Mouse (Mus musculus): ENCODE measurements at regions not wholly inside any gene's neighbourhood (a gene's known extent, or its start where the extent isn't known, plus 50 kb on each side); places are given as distances from the start of the nearest gene placed in this dataset.

DNA sequence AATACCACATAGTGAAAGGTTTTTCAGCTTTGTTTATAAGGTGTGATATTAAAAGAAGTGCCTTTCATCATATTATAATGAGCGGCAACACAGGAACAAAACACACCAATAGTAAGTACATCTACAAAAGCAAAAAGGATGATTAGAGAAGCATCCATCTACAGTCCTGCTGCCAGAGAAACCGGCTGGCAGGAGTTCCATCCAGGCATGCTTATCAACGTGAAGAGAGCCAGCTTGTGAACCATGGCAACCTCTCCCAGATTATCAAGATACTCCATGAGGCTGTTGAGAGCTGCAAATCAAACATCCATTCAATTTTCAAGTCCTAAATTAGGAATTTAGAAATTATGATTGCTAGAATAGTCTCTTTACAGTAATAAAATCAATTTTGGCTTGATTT lies 590.1 kb downstream of the Kctd12 start:
- no peak for DNase-seq

GRCm38 (mm10) chr14:102372994-102373567 lies 609.4 kb downstream of the Kctd12 start:
- DNase-seq = no peak

DNA sequence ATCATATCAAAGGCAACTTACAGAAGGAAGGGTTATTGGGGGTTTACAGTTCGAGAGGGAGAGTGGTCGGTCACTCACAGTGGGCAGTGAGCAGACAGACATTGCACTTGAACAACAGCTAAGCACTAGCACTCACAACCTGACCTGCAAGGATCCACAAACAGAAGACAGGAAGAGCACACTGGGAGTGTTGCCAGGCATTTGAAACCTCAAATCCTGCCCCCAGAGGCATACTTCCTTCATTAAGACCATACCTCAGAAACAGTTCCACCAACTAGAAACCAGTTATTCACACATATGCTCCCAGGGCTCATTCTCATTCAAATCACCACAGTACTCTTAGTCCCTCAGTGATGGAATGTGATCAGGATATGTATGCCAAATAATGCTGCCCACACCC lies 620.8 kb downstream of the Kctd12 start:
- DNase-seq = no peak

GRCm38 (mm10) chr14:102329409-102329808 lies 599.7 kb downstream of the Lmo7 start:
- DNase-seq = no peak

DNA sequence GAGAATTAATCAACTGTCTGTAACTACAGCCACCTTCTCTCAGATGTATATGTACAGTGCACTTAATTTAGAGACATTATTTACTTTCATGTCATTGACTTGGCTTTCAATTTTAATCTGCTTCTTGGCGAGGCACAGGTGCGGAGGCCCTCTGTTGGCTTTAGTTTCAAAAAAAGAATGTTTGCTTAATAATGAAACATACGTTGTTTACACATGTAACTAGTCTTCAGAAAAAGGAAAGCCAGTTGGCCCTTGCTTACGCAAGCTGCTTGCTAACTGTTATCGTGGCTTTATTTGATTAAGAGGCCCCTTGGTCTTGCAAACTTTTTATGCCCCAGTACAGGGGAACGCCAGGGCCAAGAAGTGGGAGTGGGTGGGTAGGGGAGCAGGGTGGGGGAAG lies 576.6 kb downstream of the Lmo7 start:
- DNase-seq = no peak

GRCm38 (mm10) chr14:102302826-102303225 lies 573.1 kb downstream of the Lmo7 start:
- no peak for DNase-seq

- DNase-seq = no peak
These were observed 570.5 kb downstream of the Lmo7 start for GRCm38 (mm10) chr14:102300251-102300650.

DNA sequence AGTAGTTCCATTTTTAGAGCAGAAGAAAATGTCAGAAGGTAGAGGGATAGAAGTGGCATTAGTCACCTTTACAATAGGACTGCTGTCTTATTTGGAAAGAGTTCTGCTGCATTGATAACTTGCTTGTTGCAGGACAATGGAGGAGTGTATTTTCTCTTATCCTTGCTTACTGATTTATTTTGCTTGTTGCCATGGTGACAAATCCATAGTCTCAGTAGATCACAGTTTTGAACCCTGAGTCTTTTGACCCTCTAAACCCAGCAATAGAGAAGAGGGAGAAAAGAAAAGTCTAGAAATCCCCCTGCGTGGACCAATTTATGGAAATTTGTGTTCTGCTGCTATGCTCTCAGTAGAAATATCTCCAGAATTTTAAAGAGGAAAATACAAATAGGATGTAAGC lies 561.6 kb downstream of the Lmo7 start:
- no peak for DNase-seq

- no peak for DNase-seq
These were observed 520.3 kb downstream of the Lmo7 start for GRCm38 (mm10) chr14:102250076-102250475.

GRCm38 (mm10) chr14:102248581-102248980 lies 518.8 kb downstream of the Lmo7 start:
- DNase-seq = no peak

GRCm38 (mm10) chr14:102248023-102248422 lies 518.3 kb downstream of the Lmo7 start:
- DNase-seq = no peak

DNA sequence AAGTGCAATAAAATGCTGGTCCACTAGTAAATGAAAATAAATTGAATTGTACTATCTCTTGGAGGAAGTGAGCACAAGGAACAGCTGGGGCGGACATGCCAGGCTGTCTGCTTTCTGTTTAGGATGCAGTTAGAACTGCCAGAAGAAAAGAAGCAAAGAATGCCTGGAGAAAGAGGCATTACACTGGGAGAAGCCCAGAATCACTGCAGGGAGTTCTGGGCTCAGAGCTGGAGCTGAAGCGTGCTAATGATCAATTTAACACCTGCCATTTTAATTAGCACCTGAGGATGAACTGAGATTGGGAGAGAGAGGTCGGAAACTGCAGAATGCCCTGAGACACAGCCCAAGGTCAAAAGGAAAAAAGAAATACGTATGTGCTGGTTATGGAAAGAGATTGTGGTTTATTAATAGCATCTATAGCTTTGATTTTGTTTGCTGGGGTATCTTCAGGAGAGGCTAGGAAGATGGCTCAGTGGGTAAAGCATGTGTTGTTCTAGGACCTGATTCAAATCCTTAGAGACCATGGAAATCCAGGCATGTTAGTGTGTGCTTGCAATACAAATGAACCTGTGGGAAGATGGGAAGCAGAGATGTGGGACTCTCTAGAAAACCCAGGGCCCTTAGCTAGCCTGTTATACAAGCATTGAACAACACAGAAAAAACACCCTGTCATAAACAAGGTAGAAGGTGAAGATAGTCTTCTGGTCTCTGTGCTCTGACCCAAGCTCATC lies 514.2 kb downstream of the Lmo7 start:
- no peak for DNase-seq

GRCm38 (mm10) chr14:102216581-102217368 lies 487.0 kb downstream of the Lmo7 start:
- DNase-seq = no peak

DNA sequence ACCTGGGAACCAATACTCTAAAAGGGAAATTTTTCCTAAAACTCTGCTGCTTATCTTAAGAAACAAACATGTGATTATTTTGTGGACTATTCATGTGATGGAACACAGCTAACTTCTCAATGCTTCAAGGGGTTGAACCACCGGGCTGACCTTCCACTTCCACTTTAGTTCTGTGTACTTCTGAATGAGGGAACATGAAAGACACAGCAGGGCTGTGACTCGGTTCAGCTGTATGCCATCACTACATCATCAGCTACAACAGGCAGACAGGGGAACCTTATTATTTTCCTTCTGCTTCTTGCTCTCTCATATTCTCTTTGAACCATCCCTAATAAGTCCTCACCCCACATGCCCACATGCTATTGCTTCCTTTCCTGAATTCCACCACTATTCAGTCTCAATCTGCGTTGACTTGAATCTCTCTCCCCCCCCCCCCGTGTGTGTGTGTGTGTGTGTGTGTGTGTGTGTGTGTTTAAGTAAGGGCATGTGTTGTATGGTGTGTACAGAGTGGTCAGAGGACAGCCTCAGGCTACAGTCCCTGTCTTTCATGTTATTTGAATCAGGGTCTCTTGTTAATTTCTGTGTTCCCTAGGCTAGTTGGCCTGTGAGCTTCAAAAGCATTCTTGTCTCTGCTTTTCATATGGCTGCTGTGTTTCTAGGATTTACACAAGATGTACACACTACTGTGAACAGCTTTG lies 485.7 kb downstream of the Lmo7 start:
- DNase-seq = no peak

- DNase-seq = no peak
These were observed 482.3 kb downstream of the Lmo7 start for GRCm38 (mm10) chr14:102212079-102212478.

GRCm38 (mm10) chr14:102204881-102205671 lies 475.3 kb downstream of the Lmo7 start:
- no peak for DNase-seq

DNA sequence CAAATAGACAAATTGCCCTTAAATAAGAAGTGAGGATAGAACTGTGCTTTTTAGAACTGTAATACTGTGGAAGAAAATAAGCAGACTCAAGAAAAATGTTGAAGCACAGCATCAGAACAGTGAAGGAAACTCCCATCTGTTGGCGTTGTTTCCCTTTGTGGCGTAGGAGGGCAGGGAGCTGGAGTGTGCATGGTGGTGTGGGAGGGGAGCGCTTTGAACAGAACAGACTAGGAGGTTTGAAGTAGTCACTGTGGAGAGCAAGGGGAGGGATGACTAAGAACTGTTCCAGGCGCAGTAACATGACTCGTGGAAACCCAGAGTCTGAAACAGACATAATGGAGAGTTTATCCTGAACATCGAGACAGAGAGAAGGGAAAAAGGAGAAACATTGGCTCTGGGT lies 469.7 kb downstream of the Lmo7 start:
- no peak for DNase-seq

GRCm38 (mm10) chr14:102190786-102191185 lies 461.0 kb downstream of the Lmo7 start:
- no peak for DNase-seq

- no peak for DNase-seq
These were observed 451.5 kb downstream of the Lmo7 start for GRCm38 (mm10) chr14:102181269-102181668.

- DNase-seq = no peak
These were observed 442.0 kb downstream of the Lmo7 start for GRCm38 (mm10) chr14:102171775-102172174.

GRCm38 (mm10) chr14:102161291-102162284 lies 431.8 kb downstream of the Lmo7 start:
- no peak for DNase-seq
